Mouse (Mus musculus): ENCODE measurements around the gene Ednra.

DNA sequence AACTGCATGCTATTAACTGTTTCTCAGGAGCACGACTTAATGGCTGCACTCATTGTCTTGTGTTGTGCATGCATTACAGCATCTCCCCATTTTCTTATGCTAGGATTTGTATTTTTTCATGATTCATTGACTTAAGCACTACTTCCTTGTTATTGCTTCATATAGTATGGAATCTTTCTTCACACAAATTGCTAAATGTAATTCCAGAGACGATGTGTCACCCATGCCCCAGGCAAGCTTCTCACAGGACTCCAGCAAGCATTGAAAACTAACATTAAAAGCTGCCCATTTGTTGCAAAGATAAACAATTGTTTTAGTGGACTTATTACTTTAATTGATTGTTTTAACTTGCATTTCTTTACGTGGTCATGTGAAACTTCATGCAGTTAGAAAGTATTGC is 38.7 kb upstream of the Ednra start:
- no peak for TF ChIP-seq CTCF (conservative IDR thresholded peaks at IDR 0.05; ENCODE audit: low read length)
- no peak for TF ChIP-seq POU5F1 (IDR thresholded peaks at IDR 0.05; ENCODE audit: borderline replicate concordance, low read length)

Measured in E14TG2a.4 (cell line).